10 mouse cellular contexts compared by ENCODE assay signal in the genomic region with DNA sequence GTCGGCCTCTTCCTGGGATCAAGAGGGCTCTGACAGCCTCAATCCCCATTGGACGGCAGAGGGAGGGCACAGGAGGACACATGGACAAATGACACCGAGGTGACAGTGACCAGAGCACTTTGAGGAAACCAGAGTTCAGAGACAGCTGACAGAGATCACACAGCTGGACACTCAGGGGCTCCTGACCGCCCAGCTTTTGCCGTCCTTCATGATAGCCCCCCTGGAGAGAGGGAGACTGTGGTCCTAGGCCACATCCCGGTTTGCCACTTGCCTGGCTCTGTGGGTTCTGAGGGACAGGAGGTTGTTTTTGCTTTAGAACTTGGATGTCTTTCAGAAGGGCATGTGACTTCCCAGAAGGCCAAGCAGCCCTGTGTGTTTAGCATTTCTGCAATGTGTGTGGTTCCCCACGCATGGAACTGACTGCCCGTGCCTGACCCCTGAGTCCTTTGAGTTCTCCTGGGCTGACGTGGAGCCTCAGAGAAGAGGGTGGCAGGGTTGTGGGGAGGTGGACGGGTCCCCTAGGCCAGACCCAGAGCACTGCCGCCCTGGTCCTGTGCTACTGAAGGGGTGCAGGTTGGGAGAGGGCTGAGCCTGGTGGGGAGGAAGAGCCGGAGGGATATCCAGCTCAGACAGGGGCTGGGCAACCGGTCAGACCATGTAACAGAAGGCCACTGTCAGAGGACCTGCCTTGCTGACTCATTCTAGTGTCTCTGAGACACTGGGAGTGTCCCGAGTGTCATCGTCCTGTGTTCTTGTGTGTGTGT. TPM values are rescaled to one million over a fixed set of nuclear protein-coding genes. Genes with fewer than 3 reads are reported as not detected.
A peak's percentile ranks its signal among the peaks of the same experiment; 100 is the strongest.
DNase-seq lines count a peak whose midpoint lies in the region; ATAC-seq lines count a peak whose summit lies in the region.
"Had no signal": no experiment of that assay in that cellular context is flagged by ENCODE, and none has a peak within 500 bp of the region (broad histone marks: within the 10 kb centered on the region; RNA-seq: fewer than 3 reads in every experiment).

No protein-coding gene starts in this region.

- no peak overlapping the region for H3K27ac ChIP-seq in heart, embryonic 11.5 days (ENCODE audit: low read depth, low read length)
- H3K27ac ChIP-seq: liver, embryonic 14.5 days had no signal

- H3K9me3 ChIP-seq in heart, embryonic 11.5 days (replicated peaks; ENCODE audit: control insufficient read depth, low read length), result no peaks in the 10 kb centered on the region

- H3K4me3 ChIP-seq in heart, embryonic 11.5 days (ENCODE audit: low read depth, low read length), result no peak overlapping the region

- WGBS in heart, embryonic 11.5 days (ENCODE audit: insufficient replicate concordance), result 33% methylated on average over 15 of the region's 15 CpGs

- peaks cover 15% of the 10 kb centered on the region for H3K4me1 ChIP-seq in heart, embryonic 11.5 days (ENCODE audit: control insufficient read depth, insufficient read depth, low read length)

- H3K4me2 ChIP-seq in heart, embryonic 11.5 days, result no peak overlapping the region

- DNase-seq in heart, adult 11 months, result peak; percentile 98
- DNase-seq in adrenal gland, adult 8-10 months, result peak; percentile 53
- DNase-seq in heart, postnatal 4 days, result peak; percentile 33
- peak; percentile 40 for DNase-seq in lung, postnatal 14 days
- DNase-seq in embryo, embryonic 11 days, result no peak
- no peak for DNase-seq in gastrocnemius, adult 8-10 months (ENCODE audit: low spot score in 2 of 2)
- no peak for DNase-seq in testis, postnatal 10 days (ENCODE audit: low spot score)

- ATAC-seq in heart, embryonic 11.5 days (replicated peaks; ENCODE audit: insufficient number of reproducible peaks, low FRiP score, low TSS enrichment), result no peak

- H3K27me3 ChIP-seq in heart, embryonic 11.5 days (ENCODE audit: control insufficient read depth, insufficient read depth, low read length), result 0 out of 2 replicates have a peak, but pooled peaks cover 2% of the 10 kb centered on the region

- no peaks in the 10 kb centered on the region for H3K36me3 ChIP-seq in heart, embryonic 11.5 days (ENCODE audit: control insufficient read depth, insufficient read depth, low read length)

- no peak overlapping the region for H3K9ac ChIP-seq in heart, embryonic 11.5 days (ENCODE audit: low read depth, low read length)
- H3K9ac ChIP-seq: liver, embryonic 14.5 days had no signal

RNA-seq across cellular contexts. Expression of gene Slc8b1, which starts 5.4 kb away (rescaled TPM):
- 1.6 and 2.1 TPM in 2 replicates for polyA plus RNA-seq in heart, embryonic 11.5 days (2014; fragmentation: Nextera tagmentation; extraction: Ambion mirVana)
- 10 to 100 TPM; 29.5 to 36.7 (median 34.1) TPM for total RNA-seq in adrenal gland, adult 8-10 months (2022)
- 1 to 10 TPM; 8.7 to 9.3 TPM for total RNA-seq in heart, postnatal 4 days (2021)
- 10 to 100 TPM in 1 of 4 experiments, 1 to 10 TPM in 3; 6.0 to 10.7 (median 6.5) TPM for total RNA-seq in gastrocnemius, adult 8-10 months (2022)

RNA-seq across cellular contexts. Expression of gene Plbd2, which starts 13.0 kb away (rescaled TPM):
- 28.7 and 30.0 TPM in 2 replicates for polyA plus RNA-seq in heart, embryonic 11.5 days (2014; fragmentation: Nextera tagmentation; extraction: Ambion mirVana)
- 100 to 1,000 TPM in 2 of 4 experiments, 10 to 100 TPM in 2; 97.4 to 106 (median 100) TPM for total RNA-seq in adrenal gland, adult 8-10 months (2022)
- total RNA-seq in heart, postnatal 4 days (2021), result 10 to 100 TPM; 38.0 to 38.3 TPM
- 10 to 100 TPM; 40.5 to 44.7 (median 42.1) TPM for total RNA-seq in gastrocnemius, adult 8-10 months (2022)

RNA-seq across cellular contexts. Expression of gene Sds, which starts 40.1 kb away (rescaled TPM):
- 0.18 TPM in 1 of 2 replicates, not detected in the other for polyA plus RNA-seq in heart, embryonic 11.5 days (2014; fragmentation: Nextera tagmentation; extraction: Ambion mirVana)
- total RNA-seq in adrenal gland, adult 8-10 months (2022), result under 1 TPM in 1 of 4 experiments, not detected in 3; 0.35 TPM
- total RNA-seq in heart, postnatal 4 days (2021), result not detected
- under 1 TPM; 0.45 to 0.99 (median 0.60) TPM for total RNA-seq in gastrocnemius, adult 8-10 months (2022)
- polyA plus RNA-seq: embryonic facial prominence, embryonic 11.5 days had no signal

RNA-seq across cellular contexts. Expression of gene Sdsl, which starts 43.8 kb away (rescaled TPM):
- polyA plus RNA-seq in heart, embryonic 11.5 days (2014; fragmentation: Nextera tagmentation; extraction: Ambion mirVana), result 6.6 and 8.6 TPM in 2 replicates
- total RNA-seq in adrenal gland, adult 8-10 months (2022), result 100 to 1,000 TPM in 3 of 4 experiments, 10 to 100 TPM in 1; 96.5 to 107 (median 105) TPM
- total RNA-seq in heart, postnatal 4 days (2021), result 10 to 100 TPM; 12.2 to 12.4 TPM
- under 1 TPM; 0.32 to 0.73 (median 0.66) TPM for total RNA-seq in gastrocnemius, adult 8-10 months (2022)

Comparison
In these comparisons a context has a peak if more than half of its experiments do, and no peak if none do; other contexts are left out.
1. DNase-seq: peak in heart, adult 11 months (single experiment), adrenal gland, adult 8-10 months (single experiment), heart, postnatal 4 days (single experiment) and lung, postnatal 14 days (single experiment); none in embryo, embryonic 11 days (single experiment), gastrocnemius, adult 8-10 months (0 of 2) and testis, postnatal 10 days (single experiment).